Mouse (Mus musculus) heart, adult 2 months (tissue): ENCODE measurements around the gene Tspan11. TPM values are rescaled to one million over a fixed set of nuclear protein-coding genes. Genes with fewer than 3 reads are reported as not detected.

ENCODE experiments used
- DNase-seq, 2 experiments: peaks; one replicate each; pipeline ENCODE4 v3.0.0; 2021
- H3K27ac ChIP-seq: fragments of 200-600 bp; 2 replicates; pipeline ENCODE4 v1.8.1; 2022
- H3K27me3 ChIP-seq: fragments of 200-500 bp; 2 replicates; pipeline ENCODE4 v1.6.1; 2012; ENCODE audit warnings: mild to moderate bottlenecking, low read length, inconsistent platforms, mixed read lengths; ENCODE audit not compliant: control insufficient read depth, insufficient read depth
- H3K36me3 ChIP-seq: fragments of 200-500 bp; 2 replicates; pipeline ENCODE4 v1.6.1; 2012; ENCODE audit warnings: low read length, inconsistent platforms; ENCODE audit not compliant: control insufficient read depth, insufficient read depth
- H3K4me1 ChIP-seq: fragments of 200-500 bp; 2 replicates; pipeline ENCODE4 v1.6.1; 2011; ENCODE audit warnings: low read length; ENCODE audit not compliant: control insufficient read depth, insufficient read depth
- H3K4me3 ChIP-seq: fragments of 200-600 bp; 2 replicates; pipeline ENCODE4 v1.8.1; 2022
- H3K79me2 ChIP-seq: fragments of 200-500 bp; replicated peaks from 2 replicates; pipeline ENCODE4 v1.6.1; 2012; ENCODE audit warnings: mild to moderate bottlenecking, inconsistent platforms, low read length, moderate library complexity, mixed read lengths; ENCODE audit not compliant: control insufficient read depth, insufficient read depth
- H3K9ac ChIP-seq: fragments of 200-500 bp; 2 replicates; pipeline ENCODE4 v1.6.1; 2012; ENCODE audit warnings: low read depth, mild to moderate bottlenecking, control low read depth, inconsistent platforms, low read length, mixed read lengths
- CTCF ChIP-seq: fragments of 200-600 bp; IDR thresholded peaks from 2 replicates; pipeline ENCODE4 v1.8.1; 2022; ENCODE audit warnings: antibody characterized with exemption, mild to moderate bottlenecking, moderate library complexity
- EP300 ChIP-seq: fragments of 200-500 bp; IDR thresholded peaks from 2 replicates; pipeline ENCODE4 v1.6.1; 2011; ENCODE audit warnings: low read depth, low read length, control low read depth; ENCODE audit not compliant: insufficient read depth
- POLR2A ChIP-seq: fragments of 200-500 bp; IDR thresholded peaks from 2 replicates; pipeline ENCODE4 v1.6.1; 2011; ENCODE audit warnings: mild to moderate bottlenecking, low read depth, low read length, control low read depth; ENCODE audit not compliant: insufficient read depth
- WGBS: fragments of 180-500 bp; shearing (Covaris S2); methylation state at CpG from one replicate; pipeline ENCODE4 v1.1.7; 2018; 5-methylcytosine and 5-hydroxymethylcytosine counted together
- intact Hi-C: fragments of 180-260 bp; cut with DNase I; formaldehyde crosslinking; loops from one replicate; pipeline ENCODE4 v1.15.1; 2025
- polyA plus RNA-seq: library from polyadenylated mRNA; depleted of rRNA; stranded (reverse); fragments of >200 nt; gene quantifications from 2 replicates; pipeline ENCODE4 v1.2.3, GENCODE M21; 2012
- total RNA-seq, 2 experiments: library from RNA; stranded (reverse); gene quantifications; 2 replicates each; pipeline ENCODE4 v1.2.3; 2021

Tspan11 gene
- total and polyA plus RNA-seq, 3 experiments, result 0.57 to 1.7 (median 1.5) TPM

- 73% methylated on average over 8 of the region's 8 CpGs for WGBS
- H3K36me3 ChIP-seq, result no peaks in the 10 kb centered on the region
- H3K4me1 ChIP-seq, result peaks cover 5% of the 10 kb centered on the region
- H3K9ac ChIP-seq, result no peak overlapping the region
- intact Hi-C loops, result no loop called here
- TF ChIP-seq EP300 (no peak), POLR2A (no peak), CTCF (no peak)
- DNase-seq, result no peak
- H3K27ac ChIP-seq, result no peak overlapping the region
- no peak overlapping the region for H3K4me3 ChIP-seq
- H3K79me2 ChIP-seq, result no peaks in the 10 kb centered on the region
- H3K27me3 ChIP-seq, result no peaks in the 10 kb centered on the region
Measured at GRCm38 (mm10) chr6:127902559-127902958, 15.2 kb downstream of the Tspan11 start.

GRCm38 (mm10) chr6:127910638-127911037 is 23.2 kb downstream of the Tspan11 start:
- H3K4me1 ChIP-seq, result no peaks in the 10 kb centered on the region
- no peak overlapping the region for H3K4me3 ChIP-seq
- TF ChIP-seq CTCF, result no peak
- TF ChIP-seq EP300, result no peak
- TF ChIP-seq POLR2A, result no peak
- H3K27ac ChIP-seq, result no peak overlapping the region
- intact Hi-C loops, result no loop called here
- H3K79me2 ChIP-seq, result no peaks in the 10 kb centered on the region
- H3K9ac ChIP-seq, result no peak overlapping the region
- no peaks in the 10 kb centered on the region for H3K36me3 ChIP-seq
- no peak for DNase-seq
- no peaks in the 10 kb centered on the region for H3K27me3 ChIP-seq
- WGBS, result 80% methylated on average over 4 of the region's 4 CpGs

GRCm38 (mm10) chr6:127911687-127912086 is 24.3 kb downstream of the Tspan11 start:
- intact Hi-C loops, result no loop called here
- no peak overlapping the region for H3K9ac ChIP-seq
- no peaks in the 10 kb centered on the region for H3K27me3 ChIP-seq
- TF ChIP-seq EP300 (no peak), POLR2A (no peak), CTCF (no peak)
- H3K27ac ChIP-seq, result no peak overlapping the region
- DNase-seq, result no peak
- H3K79me2 ChIP-seq, result no peaks in the 10 kb centered on the region
- H3K36me3 ChIP-seq, result no peaks in the 10 kb centered on the region
- no peak overlapping the region for H3K4me3 ChIP-seq
- WGBS, result 80% methylated on average over 4 of the region's 4 CpGs
- H3K4me1 ChIP-seq, result no peaks in the 10 kb centered on the region

GRCm38 (mm10) chr6:127912938-127913337 is 25.5 kb downstream of the Tspan11 start:
- H3K4me1 ChIP-seq, result no peaks in the 10 kb centered on the region
- H3K36me3 ChIP-seq, result no peaks in the 10 kb centered on the region
- no peaks in the 10 kb centered on the region for H3K79me2 ChIP-seq
- intact Hi-C loops, result no loop called here
- no peaks in the 10 kb centered on the region for H3K27me3 ChIP-seq
- no peak for DNase-seq
- H3K9ac ChIP-seq, result no peak overlapping the region
- TF ChIP-seq POLR2A, result no peak
- TF ChIP-seq EP300, result no peak
- TF ChIP-seq CTCF, result no peak
- H3K4me3 ChIP-seq, result no peak overlapping the region
- 94% methylated on average over 3 of the region's 3 CpGs for WGBS
- H3K27ac ChIP-seq, result no peak overlapping the region

- Histone ChIP-seq H3K79me2 (no peaks in the 10 kb centered on the region), H3K27me3 (no peaks in the 10 kb centered on the region), H3K4me1 (peaks cover 2% of the 10 kb centered on the region; the same call in 1 of the 2 replicates), H3K4me3 (no peak overlapping the region), H3K27ac (no peak overlapping the region), H3K9ac (no peak overlapping the region), H3K36me3 (no peaks in the 10 kb centered on the region)
- 84% methylated on average over 3 of the region's 3 CpGs for WGBS
- intact Hi-C loops, result no loop called here
- no peak for DNase-seq
- TF ChIP-seq EP300 (no peak), CTCF (no peak), POLR2A (no peak)
Measured at GRCm38 (mm10) chr6:127916993-127917392, 29.6 kb downstream of the Tspan11 start.

- no peak for TF ChIP-seq EP300
- no peak for TF ChIP-seq CTCF
- no peak for TF ChIP-seq POLR2A
- WGBS, result 73% methylated on average over 4 of the region's 4 CpGs
- Histone ChIP-seq H3K9ac (no peak overlapping the region), H3K4me1 (peaks cover 2% of the 10 kb centered on the region; the same call in 1 of the 2 replicates), H3K79me2 (no peaks in the 10 kb centered on the region), H3K27ac (no peak overlapping the region), H3K27me3 (no peaks in the 10 kb centered on the region), H3K4me3 (no peak overlapping the region), H3K36me3 (no peaks in the 10 kb centered on the region)
- intact Hi-C loops, result loop anchor here (1.0 kb wide), 1 partner anchor 297 kb away; no protein-coding TSS in a partner anchor
- DNase-seq, result no peak
Measured at GRCm38 (mm10) chr6:127917712-127918111, 30.3 kb downstream of the Tspan11 start.
